Mouse (Mus musculus): ENCODE measurements around the gene Ngly1.
A peak's percentile ranks its signal among the peaks of the same experiment; 100 is the strongest.

Gene Ngly1

DNA sequence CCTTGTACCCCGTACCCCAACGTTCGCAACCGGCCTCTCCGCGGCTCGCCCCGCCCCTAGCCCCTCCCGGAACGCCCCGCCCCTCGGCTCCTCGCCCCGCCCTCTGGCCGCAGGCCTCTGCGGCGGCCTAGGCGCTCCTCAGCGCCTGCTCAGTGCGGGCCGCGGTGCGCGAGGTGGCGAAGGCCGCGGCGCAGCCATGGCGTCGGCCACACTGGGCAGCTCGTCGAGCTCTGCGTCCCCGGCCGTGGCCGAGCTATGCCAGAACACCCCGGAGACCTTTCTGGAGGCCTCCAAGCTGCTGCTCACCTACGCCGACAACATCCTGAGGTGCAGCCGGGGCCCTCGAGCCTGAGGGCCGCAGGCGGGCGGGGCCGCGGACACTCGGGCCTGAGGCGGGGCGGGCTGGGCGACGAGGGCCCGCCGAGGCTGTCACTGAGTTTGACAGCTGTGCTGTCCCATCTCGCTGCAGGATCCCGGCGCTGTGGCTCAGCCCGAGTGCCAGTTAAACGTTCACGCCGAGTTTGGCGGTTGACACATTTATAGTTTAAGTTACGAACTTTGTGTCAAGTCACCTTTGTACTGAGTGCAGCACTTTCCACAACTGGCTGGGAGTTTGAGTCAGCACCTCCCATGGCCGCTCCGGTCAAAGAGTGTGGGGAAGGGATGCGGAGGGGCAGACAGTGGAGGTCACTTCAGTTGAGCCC is at the start of gene Ngly1, which contains the start of gene Oxsm:
Gene Ngly1, plus strand, starts transcription at position 110 of the 704 bp plus-strand sequence.
Gene Oxsm, minus strand, starts transcription at position 638 of the 704 bp plus-strand sequence.
- DNase-seq (ENCODE audit: low spot score): peak; percentile 90

GRCm38 (mm10) chr14:16200220-16200912 is 48.7 kb upstream of the Ngly1 start:
- no peak for DNase-seq (ENCODE audit: low spot score)

DNA sequence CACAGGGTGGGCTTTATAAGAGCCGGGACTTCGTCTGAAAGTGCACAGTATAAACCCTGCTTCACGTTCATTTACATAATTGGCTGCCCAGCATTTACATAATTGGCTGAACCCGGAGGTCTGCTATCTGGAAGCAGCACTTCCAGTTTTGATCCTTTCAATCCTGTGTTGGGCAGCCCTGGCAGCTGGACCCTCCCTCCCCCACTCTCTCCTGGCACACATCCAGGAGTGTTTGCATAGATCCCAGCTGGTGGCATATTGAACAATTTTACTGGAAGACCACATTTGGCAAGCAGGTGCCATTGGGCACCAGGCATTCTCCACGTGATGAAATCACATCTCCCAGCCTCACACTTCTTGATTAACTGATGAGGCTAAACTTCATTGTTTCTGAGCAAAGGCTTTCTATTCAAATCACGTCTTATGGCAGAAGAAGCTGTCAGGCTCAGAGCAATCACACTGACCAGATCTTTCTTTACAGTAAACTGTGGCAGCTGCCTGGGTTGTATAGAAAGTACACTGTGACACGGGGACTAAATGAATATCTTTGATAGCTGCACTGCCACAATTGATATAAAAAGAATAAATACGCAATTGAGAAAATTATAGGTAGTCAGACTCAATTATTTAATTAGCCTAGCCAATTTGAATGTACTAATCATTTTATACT is 48.0 kb upstream of the Ngly1 start:
- DNase-seq (ENCODE audit: low spot score): peak; percentile 10

- DNase-seq (ENCODE audit: low spot score): no peak
These were observed 47.4 kb upstream of the Ngly1 start for GRCm38 (mm10) chr14:16201673-16202072.

DNA sequence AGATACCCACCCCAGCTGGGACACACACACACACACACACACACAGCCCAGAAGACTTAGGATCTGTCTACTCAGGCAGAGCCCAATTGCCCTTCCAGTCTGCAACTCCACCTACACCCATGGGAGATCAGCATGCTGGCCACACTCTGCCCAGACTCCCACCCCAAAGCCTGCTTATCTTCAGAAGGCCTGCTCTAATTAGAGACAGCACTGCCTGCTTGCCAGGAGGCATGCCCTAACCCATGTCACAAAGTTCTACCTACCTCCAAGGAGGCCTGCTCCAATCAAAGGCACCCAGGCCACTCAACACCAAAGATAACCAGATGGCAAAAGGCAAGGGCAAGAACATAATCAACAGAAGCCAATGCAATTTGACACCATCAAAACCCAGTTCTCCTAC is 41.4 kb upstream of the Ngly1 start:
- DNase-seq (ENCODE audit: low spot score): no peak

GRCm38 (mm10) chr14:16219015-16219414 is 30.1 kb upstream of the Ngly1 start:
- DNase-seq (ENCODE audit: low spot score): no peak

- DNase-seq (ENCODE audit: low spot score): no peak
These were observed 19.7 kb upstream of the Ngly1 start for GRCm38 (mm10) chr14:16229395-16229794.

- DNase-seq (ENCODE audit: low spot score): no peak
These were observed 18.5 kb upstream of the Ngly1 start for GRCm38 (mm10) chr14:16230581-16230980.

DNA sequence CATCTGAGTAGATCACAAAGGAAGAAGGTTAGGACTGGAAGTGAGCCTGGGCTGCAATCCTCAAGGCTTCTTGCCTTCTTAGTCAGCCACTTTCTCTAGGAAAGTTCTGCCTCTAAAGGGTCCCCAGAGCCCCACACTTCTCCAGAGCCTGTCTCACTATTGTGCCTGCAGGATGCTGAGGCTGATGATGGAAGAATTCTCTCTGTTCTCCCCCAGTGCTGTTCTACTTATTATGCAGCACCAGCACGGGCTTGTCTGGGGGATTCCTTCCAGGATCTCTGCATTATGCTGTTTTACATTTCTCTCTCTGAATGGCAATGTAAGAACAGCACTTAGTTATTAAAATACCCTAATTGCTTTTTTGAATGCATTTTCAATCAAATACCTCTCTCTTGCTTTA is 15.6 kb upstream of the Ngly1 start:
- no peak for DNase-seq (ENCODE audit: low spot score)

GRCm38 (mm10) chr14:16236466-16236865 is 12.6 kb upstream of the Ngly1 start:
- no peak for DNase-seq (ENCODE audit: low spot score)

GRCm38 (mm10) chr14:16242193-16242815 is 6.8 kb upstream of the Ngly1 start:
- no peak for DNase-seq (ENCODE audit: low spot score)

DNA sequence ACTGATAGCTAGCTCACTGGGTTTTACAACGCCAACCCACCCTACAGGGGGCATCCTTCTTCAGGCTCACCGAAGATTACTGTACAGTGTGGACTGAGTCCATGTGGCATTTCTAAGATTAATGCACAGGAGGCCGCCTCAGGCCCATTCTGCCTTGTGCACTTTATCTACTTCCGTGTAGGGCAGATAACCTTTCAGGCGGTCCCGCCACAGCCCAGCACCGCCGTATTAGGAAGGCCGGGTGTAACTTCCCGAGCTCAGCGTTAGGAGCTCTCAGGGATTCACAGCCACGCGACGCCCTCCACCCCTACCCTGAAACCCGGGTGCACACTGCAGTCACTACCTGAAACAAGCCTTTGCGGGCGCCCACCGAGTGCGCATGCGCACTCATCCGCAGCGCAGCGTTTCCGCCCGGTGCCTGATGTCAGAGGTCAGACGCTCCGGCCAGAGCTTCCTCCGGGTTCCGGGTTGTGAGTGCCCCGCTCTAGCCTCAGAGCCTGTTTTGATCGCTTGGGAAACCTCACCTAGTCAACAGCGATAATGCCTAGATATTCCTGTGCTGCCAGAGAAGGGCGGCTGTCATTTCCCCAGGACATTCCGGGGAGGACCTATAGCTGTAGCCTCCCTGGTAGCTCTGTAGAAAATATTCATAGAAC is 6.0 kb upstream of the Ngly1 start:
- DNase-seq (ENCODE audit: low spot score): peak; percentile 90

GRCm38 (mm10) chr14:16243603-16244209 is 5.4 kb upstream of the Ngly1 start:
- no peak for DNase-seq (ENCODE audit: low spot score)

- DNase-seq (ENCODE audit: low spot score): no peak
These were observed 4.7 kb upstream of the Ngly1 start for GRCm38 (mm10) chr14:16244370-16244769.

DNA sequence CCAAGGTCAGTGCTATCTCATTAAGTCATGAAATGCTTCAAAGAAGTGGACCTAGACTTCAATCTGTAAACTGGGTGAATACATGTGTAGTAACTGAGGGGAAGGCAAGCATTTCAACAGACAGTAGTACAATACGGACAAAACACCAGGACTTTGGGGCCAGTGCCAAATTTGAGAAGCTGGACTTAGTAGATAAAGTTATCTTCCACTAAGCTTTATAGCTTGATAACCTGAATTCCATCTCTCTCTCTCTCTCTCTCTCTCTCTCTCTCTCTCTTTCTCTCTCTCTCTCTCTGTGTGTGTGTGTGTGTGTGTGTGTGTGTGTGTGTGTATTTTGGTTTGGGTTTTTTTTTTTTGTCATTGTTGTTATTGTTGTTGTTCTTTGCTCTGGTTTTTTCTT is 4.0 kb upstream of the Ngly1 start:
- no peak for DNase-seq (ENCODE audit: low spot score)

- no peak for DNase-seq (ENCODE audit: low spot score)
These were observed 2.7 kb upstream of the Ngly1 start for GRCm38 (mm10) chr14:16246340-16246912.

GRCm38 (mm10) chr14:16248135-16248534 is 945 bp upstream of the Ngly1 start:
- DNase-seq (ENCODE audit: low spot score): no peak

DNA sequence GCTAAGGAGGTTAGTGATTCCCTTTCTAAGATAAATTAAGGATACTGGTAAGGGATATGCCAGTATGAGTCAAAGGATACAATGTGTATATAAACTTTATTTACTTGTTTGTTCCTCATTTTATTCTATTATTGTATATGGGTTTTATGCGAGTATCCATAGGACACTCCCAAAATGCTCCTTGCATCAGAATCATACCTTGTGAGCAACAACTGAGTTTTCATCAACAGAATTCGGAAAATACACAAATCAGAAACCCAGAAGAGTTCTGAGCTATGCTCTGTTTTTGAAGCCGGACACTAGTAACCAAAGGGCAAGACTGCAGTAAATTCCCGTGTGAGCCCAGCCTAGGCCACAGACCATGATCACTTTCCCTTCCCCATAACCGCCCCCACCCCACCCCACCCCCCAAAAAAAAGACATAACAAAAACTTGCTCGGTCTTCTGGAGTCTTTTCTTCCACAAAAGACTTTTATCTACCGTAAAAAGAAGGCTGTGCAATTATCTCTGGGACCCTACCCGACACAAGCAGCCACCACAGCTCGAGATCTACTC is 400 bp upstream of the Ngly1 start:
- no peak for DNase-seq (ENCODE audit: low spot score)

DNA sequence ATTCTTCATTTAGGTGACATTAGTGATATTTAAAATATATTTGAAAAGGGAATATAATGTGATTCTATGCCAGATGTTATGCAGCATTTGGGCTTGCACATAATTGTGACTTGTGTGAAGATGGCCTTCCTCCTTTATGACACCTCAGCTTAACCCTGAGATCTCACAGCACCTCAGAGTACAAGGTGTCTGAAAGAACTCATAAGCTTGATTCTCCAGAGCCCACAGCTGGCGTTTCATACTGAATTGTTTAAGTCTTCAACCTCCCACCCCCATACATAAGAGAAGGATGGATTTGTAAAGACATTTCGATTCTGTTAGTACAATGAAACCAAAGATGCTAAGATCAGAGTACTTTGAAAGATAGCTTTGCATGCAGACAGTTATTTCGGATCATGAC is 1.0 kb downstream of the Ngly1 start:
- DNase-seq (ENCODE audit: low spot score): no peak

GRCm38 (mm10) chr14:16255745-16256144 is 6.7 kb downstream of the Ngly1 start:
- no peak for DNase-seq (ENCODE audit: low spot score)

DNA sequence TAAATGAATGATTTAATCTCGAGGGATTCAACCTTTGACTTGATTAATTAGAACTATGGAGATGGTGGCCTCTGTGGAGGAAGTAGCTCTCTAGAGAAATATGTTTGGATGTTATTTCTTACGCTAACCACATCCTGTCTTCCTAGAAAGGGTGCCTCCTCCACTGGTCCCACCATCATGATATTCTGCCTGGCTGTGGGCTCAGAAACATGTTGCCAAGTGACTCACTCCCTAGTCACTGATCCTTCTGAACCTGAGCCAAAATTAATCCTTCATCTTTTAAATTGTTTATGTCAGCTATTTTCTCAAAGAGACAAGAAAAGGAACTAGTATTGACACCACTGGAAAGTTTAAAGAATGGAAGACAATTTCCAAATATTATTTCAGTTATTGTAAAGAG is 7.1 kb downstream of the Ngly1 start:
- no peak for DNase-seq (ENCODE audit: low spot score)

Data from ovary, postnatal 36 days (tissue).